Mouse (Mus musculus) bone marrow macrophage, adult 2 months (primary cell): ENCODE results near the gene Fam168b.

Experiments used
- CTCF ChIP-seq: IDR thresholded peaks from 2 replicates; pipeline ENCODE4 v1.5.1; 2012; ENCODE audit warnings: low read depth, mild to moderate bottlenecking, low read length, moderate library complexity
- POLR2A ChIP-seq: IDR thresholded peaks from 2 replicates; pipeline ENCODE4 v1.6.1; 2012; ENCODE audit warnings: mild to moderate bottlenecking, low read depth, low read length, borderline replicate concordance

DNA sequence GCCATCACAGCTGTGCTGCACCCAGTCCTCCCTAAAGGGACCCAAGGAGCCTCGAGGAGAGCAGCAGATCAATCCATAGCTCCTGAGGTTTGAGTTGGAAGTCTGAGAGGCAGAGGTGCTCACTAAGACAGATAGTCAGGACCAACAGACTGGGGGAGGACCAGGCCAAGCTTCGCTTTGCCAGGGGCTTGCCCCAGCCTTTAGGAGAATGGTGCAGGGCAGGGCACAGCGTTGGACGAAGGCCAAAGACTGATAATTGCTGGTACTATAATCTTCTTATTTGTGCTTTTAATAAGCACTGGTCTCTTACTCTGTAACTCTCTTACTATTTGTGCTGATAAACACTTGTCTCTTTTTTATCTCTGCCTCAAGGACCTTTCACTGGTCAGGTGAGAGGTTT is 75.0 kb downstream of the Fam168b start:
- TF ChIP-seq CTCF (no peak), POLR2A (no peak)
